Mouse (Mus musculus) kidney, adult 11 months (tissue): Measurements from ENCODE around the gene Itga10.
A peak's percentile ranks its signal among the peaks of the same experiment; 100 is the strongest.
"Not testable (repeated sequence)": the region's sequence is repeated elsewhere in the genome, so short reads cannot be mapped to it uniquely, and the experiment has no call there.

ENCODE experiments used
- DNase-seq: peaks from one replicate; pipeline ENCODE4 v3.0.0; 2022

The Itga10 gene

GRCm38 (mm10) chr3:96680269-96680956 lies 35.0 kb downstream of the Itga10 start:
- DNase-seq = no peak

DNA sequence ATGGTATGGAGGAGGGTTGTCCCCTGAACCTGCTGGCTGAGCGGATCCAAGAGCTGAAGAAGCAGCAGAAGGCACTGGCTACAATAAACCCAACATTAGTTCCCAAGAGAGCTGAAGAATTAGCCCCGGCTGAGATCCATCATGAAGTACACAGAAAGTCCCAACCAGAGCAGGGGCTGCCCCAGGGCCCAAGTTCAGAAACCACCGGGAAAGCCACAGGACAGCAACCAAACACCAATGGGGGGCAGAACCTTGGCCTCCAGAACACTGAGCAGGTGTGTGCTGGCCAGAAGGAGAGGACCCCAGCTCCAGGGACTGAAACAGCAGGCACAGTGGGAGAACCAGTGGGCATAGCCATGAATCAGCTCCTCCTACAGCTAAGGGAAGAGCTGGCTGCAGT lies 38.1 kb downstream of the Itga10 start:
- DNase-seq = no peak

GRCm38 (mm10) chr3:96684151-96684821 lies 38.9 kb downstream of the Itga10 start:
- DNase-seq = no peak

- no peak for DNase-seq
These were observed 39.4 kb downstream of the Itga10 start for GRCm38 (mm10) chr3:96684822-96685156.

DNA sequence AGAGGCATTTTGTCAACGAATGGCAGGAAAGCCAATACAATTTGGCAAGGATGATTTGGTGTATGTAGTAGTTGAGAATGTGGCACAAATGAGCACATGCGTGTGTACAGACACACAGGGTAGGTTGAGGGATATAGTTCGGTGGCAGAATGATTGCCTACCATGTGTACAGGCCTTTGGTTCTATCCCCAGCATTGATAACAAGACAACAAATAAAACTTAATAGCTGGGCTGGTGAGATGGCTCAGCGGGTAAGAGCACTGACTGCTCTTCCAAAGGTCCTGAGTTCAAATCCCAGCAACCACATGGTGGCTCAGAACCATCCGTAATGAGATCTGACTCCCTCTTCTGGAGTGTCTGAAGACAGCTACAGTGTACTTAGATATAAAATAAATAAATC lies 40.7 kb downstream of the Itga10 start:
- DNase-seq = not testable (repeated sequence)

DNA sequence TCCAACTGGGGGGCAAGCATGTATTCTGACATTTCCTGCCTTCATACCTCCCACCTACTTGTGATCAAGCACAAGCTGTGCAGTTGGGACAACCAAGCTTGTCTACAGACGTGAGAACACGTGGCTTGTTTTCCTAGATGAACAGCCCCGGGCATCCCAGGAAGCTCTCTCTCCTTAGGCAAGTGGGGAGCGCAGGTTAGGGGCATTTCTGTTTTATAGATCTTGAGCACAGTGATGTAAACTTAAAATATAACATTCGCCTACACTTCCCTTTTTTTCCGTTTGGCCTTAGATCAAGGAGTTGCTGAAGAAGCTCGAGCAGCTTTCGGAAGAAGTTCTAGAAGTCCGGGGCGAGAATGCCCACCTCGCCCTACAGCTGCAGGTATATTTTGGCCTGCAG lies 43.5 kb downstream of the Itga10 start:
- DNase-seq = no peak

- DNase-seq = no peak
These were observed 44.9 kb downstream of the Itga10 start for GRCm38 (mm10) chr3:96690298-96690697.

- DNase-seq = no peak
These were observed 47.1 kb downstream of the Itga10 start for GRCm38 (mm10) chr3:96692506-96692905.

DNA sequence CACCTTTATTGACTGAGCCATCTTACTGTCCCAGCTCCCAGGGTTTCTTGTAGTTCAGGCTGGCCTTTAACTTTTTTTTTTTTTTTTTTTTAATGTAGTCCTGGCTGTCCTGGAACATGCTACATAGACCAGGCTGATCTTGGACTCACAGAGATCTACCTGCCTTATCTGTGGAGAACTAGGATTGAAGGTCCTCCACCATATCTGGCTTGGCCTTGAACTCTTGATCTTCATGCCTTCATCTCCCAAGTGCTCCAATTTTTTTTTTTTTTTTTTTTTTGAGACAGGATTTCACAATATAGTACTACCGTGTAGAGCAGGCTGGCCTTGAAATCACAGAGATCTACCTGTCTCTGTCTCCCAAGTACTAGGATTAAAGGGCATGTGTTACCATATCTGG lies 48.2 kb downstream of the Itga10 start:
- DNase-seq = no peak

GRCm38 (mm10) chr3:96696198-96696765 lies 50.9 kb downstream of the Itga10 start, which contains the start of gene Pias3:
Gene Pias3 (plus strand): TSS chr3:96696384.
- DNase-seq = peak; percentile 88

DNA sequence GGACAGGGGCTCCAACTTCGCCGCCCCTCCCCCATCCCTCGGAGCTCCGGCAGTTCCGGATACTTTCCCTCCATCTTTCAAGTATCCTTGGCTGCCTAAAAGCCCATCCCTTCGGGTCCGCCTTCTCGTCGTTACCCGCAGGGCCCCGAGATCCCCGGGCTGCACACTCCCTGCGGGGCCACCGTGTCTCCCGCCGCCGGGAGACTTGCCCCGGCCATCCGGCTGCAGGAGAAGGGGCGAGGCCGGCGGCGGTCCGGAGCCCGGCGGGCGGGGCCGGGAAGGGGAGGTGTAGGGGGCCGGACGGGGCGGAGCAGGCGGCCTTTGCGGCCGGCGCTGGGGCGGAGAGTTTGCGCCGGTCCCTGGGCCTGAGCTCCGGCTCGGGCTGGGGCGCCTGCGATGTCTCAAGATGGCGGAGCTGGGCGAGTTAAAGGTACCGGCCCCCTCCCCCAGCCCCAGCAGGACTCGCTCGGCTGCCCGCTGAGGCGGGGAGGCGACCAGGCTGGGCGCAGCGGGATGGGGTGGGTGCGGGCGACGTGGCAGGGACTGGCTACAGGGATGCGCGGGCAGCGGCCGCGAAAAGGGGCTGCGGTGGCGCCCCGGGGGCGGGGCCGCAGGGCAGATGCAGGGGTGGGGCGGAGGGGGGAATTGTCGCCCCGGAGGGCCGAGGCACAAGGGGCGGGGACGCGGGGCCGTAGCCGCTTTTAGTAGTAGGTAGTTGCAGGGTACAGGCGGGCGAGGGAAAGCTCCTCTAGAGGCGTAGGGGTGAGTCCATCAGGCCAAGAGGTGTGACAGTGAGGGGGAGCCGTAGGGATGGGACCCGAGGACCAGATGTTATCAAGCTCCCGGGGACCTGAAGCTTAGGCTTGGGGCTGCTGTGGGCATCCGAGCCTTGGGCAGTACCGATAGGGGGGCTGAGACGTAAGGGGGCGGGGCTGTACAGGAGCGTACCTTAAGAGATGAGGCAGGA lies 51.7 kb downstream of the Itga10 start:
- peak; percentile 91 for DNase-seq

- no peak for DNase-seq
These were observed 53.8 kb downstream of the Itga10 start for GRCm38 (mm10) chr3:96698993-96699690.

DNA sequence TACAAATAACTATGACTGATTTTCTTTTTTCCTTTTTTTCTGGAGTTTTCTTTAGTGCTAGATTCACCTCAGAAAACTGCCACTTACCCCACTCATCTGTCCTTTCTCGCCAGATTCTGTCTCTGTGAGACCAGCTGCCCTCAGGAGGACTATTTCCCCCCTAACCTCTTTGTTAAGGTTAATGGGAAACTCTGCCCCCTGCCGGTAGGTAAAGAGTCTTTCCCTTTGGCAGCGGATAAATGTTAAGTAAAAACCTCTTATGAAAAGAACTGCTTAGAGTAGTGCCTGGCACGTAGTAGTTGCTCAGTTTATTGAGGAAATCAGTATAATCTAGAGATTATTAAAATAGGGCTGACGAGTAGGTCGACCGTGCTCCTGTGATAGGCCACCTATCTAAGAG lies 55.0 kb downstream of the Itga10 start:
- DNase-seq = no peak

GRCm38 (mm10) chr3:96701003-96701402 lies 55.6 kb downstream of the Itga10 start:
- DNase-seq = no peak

DNA sequence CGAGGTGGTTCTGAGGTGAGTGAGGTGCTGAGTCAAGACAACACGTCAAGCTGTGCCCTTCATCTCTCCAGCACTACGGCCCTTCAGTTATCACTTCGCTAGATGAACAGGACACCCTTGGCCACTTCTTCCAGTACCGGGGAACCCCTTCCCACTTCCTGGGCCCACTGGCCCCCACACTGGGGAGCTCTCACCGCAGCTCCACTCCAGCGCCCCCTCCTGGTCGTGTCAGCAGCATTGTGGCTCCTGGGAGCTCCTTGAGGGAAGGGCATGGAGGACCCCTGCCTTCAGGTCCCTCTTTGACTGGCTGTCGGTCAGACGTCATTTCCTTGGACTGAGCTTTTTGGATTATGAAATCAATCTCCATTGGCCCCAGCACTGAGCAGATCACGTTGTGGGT lies 59.4 kb downstream of the Itga10 start:
- DNase-seq = no peak

GRCm38 (mm10) chr3:96706217-96706616 lies 60.8 kb downstream of the Itga10 start:
- no peak for DNase-seq

DNA sequence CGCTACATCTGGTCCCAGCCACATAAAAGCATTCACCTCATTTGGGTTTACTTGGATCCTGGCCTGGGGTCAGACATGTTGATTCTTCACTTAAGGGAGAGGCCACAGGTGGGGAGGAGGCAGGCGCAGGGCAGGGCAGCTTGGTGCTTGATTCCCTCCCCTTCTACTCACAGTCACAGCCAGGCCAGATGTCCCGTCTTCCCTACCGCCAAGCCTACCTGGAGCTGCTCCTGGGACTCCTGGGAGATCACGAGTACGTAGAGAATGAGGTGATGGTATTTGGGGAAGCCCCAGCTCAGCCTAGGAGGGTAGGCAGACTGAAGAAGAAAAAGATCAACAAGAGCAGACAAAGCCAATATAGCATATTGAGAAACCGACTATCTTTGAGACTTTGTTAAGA lies 61.6 kb downstream of the Itga10 start:
- no peak for DNase-seq

DNA sequence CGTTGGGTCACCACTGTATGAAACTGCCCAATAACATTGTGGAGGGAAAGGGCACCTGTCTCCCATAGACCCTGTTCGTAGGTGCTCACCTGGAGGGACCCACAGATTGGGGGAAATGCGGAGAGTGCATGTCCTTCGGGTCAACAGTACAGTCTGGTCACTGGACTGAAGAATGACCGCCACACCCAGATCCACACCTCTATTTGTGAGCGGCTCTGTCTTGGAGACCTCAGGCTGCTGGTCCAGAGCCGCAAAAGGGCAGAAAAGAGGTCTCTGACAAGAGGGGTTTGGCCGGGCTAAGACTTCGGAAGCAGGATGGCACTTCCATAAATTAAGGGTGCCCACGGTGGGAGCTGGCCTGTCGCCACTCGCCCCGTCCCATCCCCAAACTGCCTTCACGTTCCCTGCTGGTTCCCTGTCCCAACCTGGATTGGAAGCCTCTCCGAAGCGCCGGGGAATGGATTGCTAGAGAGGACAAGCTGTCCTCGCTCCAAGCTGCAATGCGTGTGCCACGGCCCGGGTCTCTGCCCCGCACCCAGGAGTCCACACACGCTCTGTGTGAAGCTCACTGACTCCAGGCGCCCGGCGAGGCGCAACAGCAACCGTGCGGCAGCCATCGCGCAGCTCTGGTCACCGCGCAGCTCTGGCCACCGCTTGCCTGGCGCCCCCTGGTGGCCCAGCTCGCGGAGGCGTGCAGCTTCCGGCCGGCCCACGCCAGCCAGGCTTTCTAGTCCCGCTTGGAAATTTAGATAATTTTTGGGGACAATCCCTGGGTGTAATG lies 62.7 kb downstream of the Itga10 start, which contains the start of gene Nudt17:
Gene Nudt17, minus strand, starts transcription at position 660 of the 781 bp plus-strand sequence.
- peak; percentile 63 for DNase-seq

- DNase-seq = no peak
These were observed 63.3 kb downstream of the Itga10 start for GRCm38 (mm10) chr3:96708684-96709064.
